Mouse (Mus musculus) heart, postnatal 0 days (tissue): ENCODE results near the gene 1110059E24Rik. TPM values are rescaled to one million over a fixed set of nuclear protein-coding genes. Genes with fewer than 3 reads are reported as not detected.
"Not testable (repeated sequence)": the region's sequence is repeated elsewhere in the genome, so short reads cannot be mapped to it uniquely, and the experiment has no call there.

Experiments
- ATAC-seq: fragments of 200-750 bp; cut with Nextera tagmentation; 2 replicates; pipeline ENCODE4 v1.8.0; 2017; ENCODE audit warnings: low read depth, moderate number of reproducible peaks, moderate library complexity; ENCODE audit not compliant: insufficient read depth
- DNase-seq: peaks from one replicate; pipeline ENCODE4 v3.0.0-alpha.2; 2016; ENCODE audit warnings: low spot score
- H3K27ac ChIP-seq: fragments of 300-500 bp; sonication (generic); 2 replicates; pipeline ENCODE4 v1.5.1; 2014; ENCODE audit warnings: low read depth, mild to moderate bottlenecking
- H3K27me3 ChIP-seq: fragments of 300-500 bp; sonication (generic); 2 replicates; pipeline ENCODE4 v1.6.1; 2014; ENCODE audit warnings: low read length, mixed read lengths; ENCODE audit not compliant: control insufficient read depth, insufficient read depth
- H3K36me3 ChIP-seq: fragments of 300-500 bp; sonication (generic); replicated peaks from 2 replicates; pipeline ENCODE4 v1.6.1; 2014; ENCODE audit warnings: low read length, mixed read lengths; ENCODE audit not compliant: control insufficient read depth, insufficient read depth
- H3K4me1 ChIP-seq: fragments of 300-500 bp; sonication (generic); 2 replicates; pipeline ENCODE4 v1.6.1; 2014; ENCODE audit warnings: antibody characterized with exemption; ENCODE audit not compliant: control insufficient read depth, insufficient read depth
- H3K4me2 ChIP-seq: fragments of 300-500 bp; sonication (generic); 2 replicates; pipeline ENCODE4 v1.6.1; 2014; ENCODE audit warnings: low read depth, mild to moderate bottlenecking, low read length, moderate library complexity
- H3K4me3 ChIP-seq: fragments of 300-500 bp; sonication (generic); 2 replicates; pipeline ENCODE4 v1.5.1; 2014; ENCODE audit warnings: low read depth, low read length
- H3K9ac ChIP-seq: fragments of 300-500 bp; sonication (generic); replicated peaks from 2 replicates; pipeline ENCODE4 v1.6.1; 2014; ENCODE audit warnings: low read depth, low read length, mixed read lengths
- H3K9me3 ChIP-seq: fragments of 300-500 bp; sonication (generic); replicated peaks from 2 replicates; pipeline ENCODE4 v1.6.1; 2016; ENCODE audit warnings: low read length; ENCODE audit not compliant: control insufficient read depth
- CTCF ChIP-seq: IDR thresholded peaks from 2 replicates; pipeline ENCODE4 v1.5.1; 2016; ENCODE audit warnings: antibody characterized with exemption, control low read depth, low read depth
- EP300 ChIP-seq: IDR thresholded peaks from 2 replicates; pipeline ENCODE4 v1.6.1; 2016; ENCODE audit warnings: antibody characterized with exemption, low read depth
- WGBS: fragments of 180-500 bp; shearing (Covaris S2); extraction: QIAGEN DNeasy Blood & Tissue Kit; methylation state at CpG from one replicate; pipeline ENCODE4 v1.1.7; 2014; 5-methylcytosine and 5-hydroxymethylcytosine counted together
- polyA plus RNA-seq: library from polyadenylated mRNA; unstranded; fragments of >200 nt; fragmentation: Nextera tagmentation; extraction: Ambion mirVana; gene quantifications from 2 replicates; pipeline ENCODE4 v1.2.1, GENCODE M21; 2015
- total RNA-seq: library from RNA; depleted of rRNA; stranded (reverse); fragments of >200 nt; gene quantifications from 2 replicates; pipeline ENCODE4 v1.2.3, GENCODE M21; 2014; ENCODE audit warnings: low replicate concordance

1110059E24Rik gene
- total and polyA plus RNA-seq, 2 experiments from 2014 or later, result 29.0 to 33.3 TPM

GRCm38 (mm10) chr19:21610240-21610639, 42.5 kb downstream of the 1110059E24Rik start:
- 79% methylated on average over 6 of the region's 6 CpGs for WGBS
- no peaks in the 10 kb centered on the region for H3K4me1 ChIP-seq
- no peaks in the 10 kb centered on the region for H3K27me3 ChIP-seq
- H3K36me3 ChIP-seq, result no peaks in the 10 kb centered on the region
- no peaks in the 10 kb centered on the region for H3K9me3 ChIP-seq
- no peak overlapping the region for H3K4me2 ChIP-seq
- ATAC-seq (no peak), DNase-seq (no peak)
- H3K9ac ChIP-seq, result no peak overlapping the region
- TF ChIP-seq EP300 (no peak), CTCF (no peak)
- no peak overlapping the region for H3K4me3 ChIP-seq
- no peak overlapping the region for H3K27ac ChIP-seq

DNA sequence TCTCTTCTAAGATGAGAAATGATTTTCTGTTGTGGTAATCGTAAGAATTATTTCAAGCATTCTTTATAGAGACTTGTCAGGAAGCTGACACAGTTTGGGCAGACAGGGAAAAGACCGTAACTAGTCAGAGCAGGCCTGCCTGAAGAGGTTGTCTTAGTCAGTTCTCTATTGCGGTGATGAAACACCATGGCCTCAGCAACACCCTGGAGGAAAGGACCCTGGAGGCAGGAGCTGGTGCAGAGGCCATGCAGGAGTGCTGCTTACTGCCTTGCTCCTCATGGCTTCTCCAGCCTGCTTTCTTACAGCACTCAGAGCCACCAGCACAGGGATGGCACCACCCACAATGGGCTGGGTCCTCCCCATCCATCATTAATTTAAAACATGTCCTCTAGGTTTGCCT, 47.5 kb downstream of the 1110059E24Rik start:
- H3K9me3 ChIP-seq, result no peaks in the 10 kb centered on the region
- DNase-seq (no peak), ATAC-seq (no peak)
- no peak overlapping the region for H3K27ac ChIP-seq
- no peak overlapping the region for H3K9ac ChIP-seq
- H3K4me3 ChIP-seq, result no peak overlapping the region
- no peaks in the 10 kb centered on the region for H3K36me3 ChIP-seq
- TF ChIP-seq CTCF, result no peak
- TF ChIP-seq EP300, result no peak
- H3K4me2 ChIP-seq, result no peak overlapping the region
- H3K4me1 ChIP-seq, result peaks cover 9% of the 10 kb centered on the region
- WGBS, result 89% methylated on average over 3 of the region's 3 CpGs
- no peaks in the 10 kb centered on the region for H3K27me3 ChIP-seq

DNA sequence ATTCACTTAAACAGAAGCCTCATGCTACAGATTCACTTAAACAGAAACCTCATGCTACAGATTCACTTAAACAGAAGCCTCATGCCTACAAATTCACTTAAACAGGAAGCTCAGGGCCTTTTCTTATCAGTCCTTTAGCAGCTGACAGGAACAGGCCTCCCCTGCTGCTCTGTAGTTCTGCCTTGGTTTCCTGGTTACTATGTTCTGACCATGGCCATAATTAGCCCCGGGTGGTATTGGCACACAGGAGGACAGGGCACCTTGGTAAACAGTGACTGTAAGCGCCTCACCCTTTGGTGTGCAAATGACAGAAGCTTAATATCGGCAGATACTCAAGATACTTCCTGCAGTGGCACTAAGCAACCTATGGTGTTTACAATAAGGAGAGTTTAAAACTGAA, 48.9 kb downstream of the 1110059E24Rik start:
- H3K9ac ChIP-seq, result no peak overlapping the region
- 26% methylated on average over 3 of the region's 3 CpGs for WGBS
- TF ChIP-seq EP300 (no peak), CTCF (no peak)
- ATAC-seq, result peak; percentile 30; the same call in 1 of the 2 replicates
- H3K9me3 ChIP-seq, result no peaks in the 10 kb centered on the region
- peak overlapping the region; percentile 30 for H3K27ac ChIP-seq
- H3K27me3 ChIP-seq, result no peaks in the 10 kb centered on the region
- H3K36me3 ChIP-seq, result no peaks in the 10 kb centered on the region
- peak; percentile 47 for DNase-seq
- no peak overlapping the region for H3K4me3 ChIP-seq
- no peak overlapping the region for H3K4me2 ChIP-seq
- peaks cover 9% of the 10 kb centered on the region for H3K4me1 ChIP-seq

- ATAC-seq (no peak), DNase-seq (no peak)
- H3K4me1 ChIP-seq, result peaks cover 9% of the 10 kb centered on the region
- no peak overlapping the region for H3K4me3 ChIP-seq
- peaks cover 5% of the 10 kb centered on the region for H3K36me3 ChIP-seq
- no peak overlapping the region for H3K9ac ChIP-seq
- H3K9me3 ChIP-seq, result no peaks in the 10 kb centered on the region
- 73% methylated on average over 3 of the region's 3 CpGs for WGBS
- H3K27ac ChIP-seq, result no peak overlapping the region
- no peak overlapping the region for H3K4me2 ChIP-seq
- TF ChIP-seq EP300 (no peak), CTCF (no peak)
- no peaks in the 10 kb centered on the region for H3K27me3 ChIP-seq
Measured at GRCm38 (mm10) chr19:21601541-21602101, 51.2 kb downstream of the 1110059E24Rik start.

GRCm38 (mm10) chr19:21598659-21599352, 54.0 kb downstream of the 1110059E24Rik start:
- no peak for ATAC-seq

GRCm38 (mm10) chr19:21594676-21595075, 58.1 kb downstream of the 1110059E24Rik start:
- no peak for ATAC-seq
- Histone ChIP-seq H3K27me3 (no peaks in the 10 kb centered on the region), H3K36me3 (peaks cover 20% of the 10 kb centered on the region), H3K9me3 (no peaks in the 10 kb centered on the region), H3K9ac (no peak overlapping the region), H3K27ac (no peak overlapping the region), H3K4me3 (no peak overlapping the region), H3K4me1 (no peaks in the 10 kb centered on the region), H3K4me2 (no peak overlapping the region)
- DNase-seq, result no peak
- no peak for TF ChIP-seq EP300
- TF ChIP-seq CTCF, result no peak
- WGBS, result 92% methylated on average over 1 of the region's 1 CpGs

More at GRCm38 (mm10) chr19:21598659-21599352, 54.0 kb downstream of the 1110059E24Rik start:
- H3K36me3 ChIP-seq, result peaks cover 20% of the 10 kb centered on the region
- H3K4me1 ChIP-seq, result peaks cover 2% of the 10 kb centered on the region
- H3K27me3 ChIP-seq, result no peaks in the 10 kb centered on the region
- no peak overlapping the region for H3K9ac ChIP-seq
- no peaks in the 10 kb centered on the region for H3K9me3 ChIP-seq
- 72% methylated on average over 8 of the region's 8 CpGs for WGBS
- no peak overlapping the region for H3K4me3 ChIP-seq
- no peak overlapping the region for H3K27ac ChIP-seq
- H3K4me2 ChIP-seq, result no peak overlapping the region
- TF ChIP-seq EP300 (no peak), CTCF (no peak)
- no peak for DNase-seq

DNA sequence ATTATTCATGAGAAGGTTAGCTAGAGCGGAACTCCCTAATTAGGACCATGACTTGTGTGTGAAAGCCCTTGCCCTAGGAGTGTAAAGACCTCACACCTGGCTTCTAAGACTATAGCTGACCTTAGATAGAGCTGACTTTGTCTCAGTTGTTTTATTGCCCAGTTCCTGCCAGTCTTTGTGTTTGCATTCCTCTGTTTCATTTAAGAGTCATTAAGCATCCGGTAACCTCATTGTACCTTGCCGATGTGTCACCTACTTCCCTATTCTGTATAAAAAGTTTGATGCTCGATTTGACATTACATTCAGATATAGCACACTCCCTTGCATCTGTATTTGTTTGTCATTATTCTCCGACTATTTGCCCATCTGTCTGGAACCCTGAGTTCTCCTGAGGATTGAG, 60.6 kb downstream of the 1110059E24Rik start:
- H3K9me3 ChIP-seq, H3K4me1 ChIP-seq, H3K27me3 ChIP-seq, H3K4me3 ChIP-seq, H3K9ac ChIP-seq, H3K27ac ChIP-seq, DNase-seq, ATAC-seq, H3K4me2 ChIP-seq: not testable (repeated sequence)
- 92% methylated on average over 5 of the region's 5 CpGs for WGBS
- H3K36me3 ChIP-seq, result peaks cover 20% of the 10 kb centered on the region
